Mouse (Mus musculus): Measurements from ENCODE around the gene Sod3.

Sod3 gene

DNA sequence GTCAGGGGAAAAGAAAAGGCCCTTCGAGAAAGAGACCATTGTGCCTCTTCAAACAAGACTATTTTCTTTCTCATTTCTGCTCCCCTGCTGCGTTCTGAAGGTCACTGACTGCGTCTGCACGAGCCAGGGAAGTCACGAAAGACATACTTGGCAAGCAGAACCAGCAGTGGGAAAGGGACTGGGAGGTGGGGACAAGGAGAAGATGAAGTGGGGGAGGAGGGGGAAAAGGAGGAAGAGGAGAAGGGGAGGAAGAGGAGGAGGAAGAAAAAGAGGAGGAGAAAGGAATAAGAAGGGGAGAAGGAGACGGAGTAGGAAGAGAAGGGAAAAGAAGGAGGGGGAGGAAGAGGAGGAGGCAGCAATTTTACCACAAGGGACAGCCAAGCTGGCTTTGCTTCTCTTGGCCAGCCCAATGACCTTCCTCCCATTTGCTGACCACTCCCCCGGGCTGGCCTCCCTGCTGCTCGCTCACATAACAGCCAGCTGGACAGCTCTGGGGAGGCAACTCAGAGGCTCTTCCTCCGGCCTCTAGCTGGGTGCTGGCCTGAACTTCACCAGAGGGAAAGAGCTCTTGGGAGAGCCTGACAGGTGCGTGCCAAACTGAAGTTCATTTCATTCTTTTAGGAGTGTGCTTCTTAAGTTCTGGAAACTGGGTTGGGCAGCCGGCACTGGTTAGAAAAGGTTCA, at the start of gene Sod3:
TSS of gene Sod3 (plus strand) at position 324 of the 683 bp plus-strand sequence.
- no peak for DNase-seq

DNA sequence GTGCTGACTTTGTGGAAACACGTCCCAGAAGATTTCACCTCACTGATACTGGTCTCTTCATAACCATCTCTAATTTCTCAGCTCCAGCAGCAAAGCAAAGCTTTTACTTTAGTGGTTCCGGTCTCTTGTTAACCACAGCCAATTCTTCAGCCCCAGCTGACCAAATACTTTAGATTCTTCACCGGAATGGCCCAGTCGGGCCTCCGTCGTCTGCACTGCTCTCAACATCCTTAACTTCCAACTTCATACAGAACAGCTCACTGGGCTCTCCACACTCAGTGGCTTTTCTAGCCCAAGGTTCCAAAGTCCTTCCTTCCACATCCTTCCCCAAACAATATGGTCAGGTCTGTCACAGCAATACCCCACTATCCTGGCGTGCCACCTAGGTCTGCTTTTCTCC, 46.7 kb upstream of the Sod3 start:
- no peak for DNase-seq

DNA sequence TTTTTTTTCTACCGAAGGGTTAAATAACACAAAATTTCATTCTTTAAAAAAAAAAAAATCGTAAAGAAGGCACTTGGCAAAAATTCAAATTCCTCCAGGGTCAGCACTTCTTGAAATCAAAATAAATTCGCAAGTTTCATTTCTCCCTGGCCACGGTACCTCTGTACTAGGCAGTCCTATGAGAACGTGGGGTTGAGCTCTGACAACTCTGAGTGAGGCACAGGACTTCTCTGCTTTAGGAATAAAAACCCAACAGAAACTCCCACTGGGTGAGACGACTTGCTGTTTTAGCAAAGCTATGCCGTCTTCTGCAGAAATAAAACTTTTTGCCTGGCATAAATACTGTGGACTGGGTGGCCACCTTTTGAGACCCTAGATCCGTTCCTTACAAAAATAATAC, 44.1 kb upstream of the Sod3 start:
- no peak for DNase-seq

DNA sequence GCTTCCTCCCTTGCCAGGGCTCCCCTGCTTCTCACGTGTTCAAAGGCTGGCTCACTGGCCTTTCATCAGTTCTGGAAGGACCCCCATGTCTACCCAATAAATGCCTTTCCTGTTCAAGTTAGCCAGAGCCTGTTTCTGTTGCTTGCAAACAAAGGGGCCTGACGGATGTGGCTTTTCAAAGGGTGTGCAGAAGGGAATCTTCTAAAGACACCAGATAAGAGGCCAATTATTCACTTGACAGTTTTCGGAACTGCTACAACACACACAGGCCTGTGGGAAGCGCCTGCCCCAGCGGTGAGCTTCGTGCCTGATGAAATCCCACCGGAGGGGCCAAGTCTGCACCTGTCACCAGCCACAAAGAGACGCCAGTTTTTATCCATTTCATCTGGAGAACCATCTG, 31.5 kb upstream of the Sod3 start:
- peak; percentile 8 for DNase-seq

DNA sequence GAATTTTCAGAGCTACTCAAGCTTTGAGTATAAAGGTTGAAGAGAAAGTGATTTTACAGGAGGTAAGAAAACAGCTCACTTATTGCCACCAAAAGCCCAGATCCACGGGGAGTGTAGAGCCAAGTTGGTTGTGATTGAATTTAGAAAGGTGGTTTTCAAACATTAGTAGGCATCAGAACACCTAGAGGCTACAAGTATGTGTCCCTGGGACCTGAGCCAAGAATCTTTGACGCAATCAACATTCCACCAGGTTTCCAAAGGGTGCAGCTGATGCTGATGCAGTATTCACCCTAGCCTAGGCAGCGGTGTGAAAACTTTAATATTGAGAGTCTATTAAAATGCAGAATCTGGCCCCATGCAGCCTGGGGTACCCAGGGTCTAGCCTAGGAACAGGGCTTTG, 28.0 kb upstream of the Sod3 start:
- DNase-seq: no peak

DNA sequence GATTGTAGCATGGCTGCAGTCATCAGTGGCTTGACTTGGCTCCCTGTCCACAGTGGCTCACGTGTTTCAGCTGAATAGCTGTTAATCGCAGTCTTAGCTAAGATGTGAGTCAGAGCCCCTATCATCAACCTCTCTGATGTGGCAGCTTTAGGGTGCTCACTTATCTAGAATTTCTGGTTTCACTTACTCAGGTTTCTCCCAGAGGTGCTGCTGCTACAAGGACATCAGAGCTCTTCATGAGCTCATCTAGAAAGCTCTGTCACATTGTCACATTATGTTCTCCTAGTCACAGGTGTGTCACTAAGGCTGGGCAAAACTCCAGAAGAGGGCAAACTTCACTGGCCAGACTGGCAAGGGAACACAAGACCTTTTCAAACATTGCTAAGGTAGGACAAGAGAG, 24.5 kb upstream of the Sod3 start:
- DNase-seq: no peak

DNA sequence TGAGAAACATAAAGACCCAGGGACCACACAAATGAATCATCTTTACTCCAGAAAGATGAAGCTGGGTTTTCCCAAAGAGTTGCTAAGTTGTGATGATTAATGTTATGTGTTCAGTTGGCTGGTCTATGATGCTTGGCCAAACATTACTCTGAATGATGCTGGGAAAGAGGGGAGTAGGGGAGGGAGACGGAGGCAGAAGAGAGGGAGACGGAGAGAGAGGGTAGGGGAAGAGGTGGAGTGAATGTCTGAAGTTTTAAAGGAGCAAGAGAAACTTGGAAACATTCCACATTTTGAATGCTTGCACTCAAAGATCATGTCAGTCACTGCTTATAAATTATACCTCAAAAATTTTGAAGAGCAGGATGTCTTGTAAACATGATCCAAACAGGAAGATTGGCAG, 16.7 kb upstream of the Sod3 start:
- DNase-seq: no peak

DNA sequence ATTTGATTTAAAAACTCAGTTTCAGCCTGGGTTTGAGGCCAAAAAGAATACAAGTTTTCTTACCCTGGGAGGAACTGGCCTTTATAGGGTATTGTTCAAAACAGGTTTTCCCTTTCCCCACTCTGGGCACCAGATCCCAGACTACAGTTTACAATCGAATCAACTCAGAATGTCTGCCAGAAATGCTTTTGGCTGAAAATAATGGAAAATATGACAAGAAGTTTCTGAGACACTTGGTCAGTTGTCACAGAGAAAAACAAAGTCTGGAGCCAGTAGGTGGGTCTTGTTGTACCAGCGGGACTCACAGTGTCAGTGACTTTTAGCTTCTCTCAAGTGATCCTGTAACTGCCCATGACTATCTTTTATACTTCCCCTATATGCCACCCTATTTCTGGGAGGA, 13.1 kb upstream of the Sod3 start:
- DNase-seq: no peak

DNA sequence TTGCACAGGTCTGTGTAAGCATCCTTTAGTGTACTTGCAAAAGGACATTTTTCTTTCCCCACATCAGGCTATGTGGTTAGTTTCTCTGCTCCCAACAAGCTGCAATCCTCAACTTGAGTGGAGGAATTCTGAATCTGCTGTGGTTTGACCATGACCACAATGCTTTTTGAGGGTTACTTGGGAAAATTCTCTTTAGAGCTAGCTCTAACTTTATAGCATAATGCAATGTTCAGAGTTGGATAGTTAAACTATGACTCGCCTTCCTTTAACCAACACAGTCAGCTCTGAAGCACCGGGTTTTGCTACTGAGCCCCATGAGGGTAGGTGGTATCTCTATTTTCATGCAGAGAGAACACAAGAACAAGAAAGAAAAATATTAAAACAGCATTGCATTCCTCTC, 12.0 kb upstream of the Sod3 start:
- DNase-seq: no peak

DNA sequence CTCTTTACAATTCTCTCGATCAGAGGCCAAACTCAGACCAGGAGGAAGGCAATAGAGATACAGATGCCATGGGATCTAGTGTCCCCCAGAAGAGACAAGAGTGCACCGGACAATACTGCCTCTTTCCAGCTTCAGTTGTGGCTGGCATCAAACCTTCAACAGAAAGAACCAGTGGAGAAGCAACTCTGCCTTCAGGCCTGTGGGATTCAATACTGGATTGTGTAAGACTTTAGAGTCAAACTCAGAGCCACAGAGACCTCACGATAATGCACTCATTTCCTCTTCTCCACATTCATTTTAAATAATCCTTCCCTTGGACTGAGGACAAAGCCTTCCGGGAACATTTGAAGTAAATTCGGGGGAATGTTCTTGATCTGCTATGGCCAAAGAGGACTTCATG, 10.9 kb upstream of the Sod3 start:
- no peak for DNase-seq

DNA sequence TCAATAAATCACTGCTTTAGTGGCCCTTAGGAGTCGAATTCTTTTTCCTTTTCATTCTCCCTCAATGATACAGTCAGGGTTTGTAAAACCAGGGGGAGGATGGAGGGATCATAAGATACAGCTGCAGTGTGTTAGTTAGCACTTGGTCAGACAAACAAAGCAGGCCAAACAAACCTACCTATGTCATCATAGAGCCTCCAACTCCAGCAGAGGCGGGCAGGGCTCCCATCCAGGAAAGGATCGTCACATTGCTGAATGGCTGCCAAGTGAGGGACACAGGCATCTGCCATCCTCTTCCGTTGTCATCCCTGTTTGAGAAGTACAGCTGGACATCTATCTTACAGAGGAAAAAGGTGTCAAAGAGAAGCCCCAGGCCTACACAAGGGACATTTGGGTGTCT, 9.2 kb upstream of the Sod3 start:
- no peak for DNase-seq

DNA sequence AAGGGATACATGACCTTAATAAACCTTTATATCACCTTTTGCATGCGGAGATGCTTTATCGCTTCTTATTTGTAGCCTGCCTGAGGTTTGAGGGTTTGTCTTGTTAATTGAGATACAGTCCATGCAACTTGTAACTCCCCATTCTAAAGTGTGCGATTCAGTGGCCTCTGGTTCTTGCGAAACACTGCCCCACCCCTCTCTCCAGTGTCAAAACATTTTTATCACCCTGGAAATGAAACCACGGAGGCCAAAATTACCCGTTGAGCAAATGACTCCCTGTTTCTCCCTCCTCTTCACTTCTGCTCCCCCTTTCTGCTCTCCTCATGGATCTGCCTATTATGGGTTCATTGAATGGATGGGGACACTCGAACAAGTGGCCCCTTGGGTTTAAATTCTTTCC, 8.0 kb upstream of the Sod3 start:
- DNase-seq: no peak

DNA sequence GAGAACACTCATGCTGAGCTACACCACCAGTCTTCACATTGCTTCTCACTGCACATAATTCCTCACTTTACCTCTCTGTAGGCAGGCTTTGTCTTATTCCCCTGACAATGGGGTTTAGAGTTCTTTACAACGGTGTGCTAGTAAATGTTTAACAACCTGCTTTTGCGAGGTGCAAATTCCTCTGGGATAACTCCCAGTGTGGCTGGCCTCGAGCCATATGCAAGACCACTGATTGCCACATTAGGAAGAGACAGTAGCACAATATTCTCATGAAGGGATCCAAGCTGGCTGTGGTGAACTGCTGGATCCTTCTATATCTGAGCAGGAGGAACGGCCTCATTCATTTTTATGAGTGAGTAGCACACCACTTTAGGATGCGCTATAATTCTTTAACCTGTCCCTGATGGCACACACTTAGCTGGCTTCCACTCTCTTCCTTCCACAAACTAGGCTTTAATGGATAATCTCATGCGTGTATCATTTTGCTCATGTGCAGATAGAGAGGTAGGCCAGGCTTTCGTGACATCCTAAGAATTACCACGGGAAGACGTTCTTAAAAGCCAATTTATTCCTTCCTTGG, 6.3 kb upstream of the Sod3 start:
- DNase-seq: no peak

DNA sequence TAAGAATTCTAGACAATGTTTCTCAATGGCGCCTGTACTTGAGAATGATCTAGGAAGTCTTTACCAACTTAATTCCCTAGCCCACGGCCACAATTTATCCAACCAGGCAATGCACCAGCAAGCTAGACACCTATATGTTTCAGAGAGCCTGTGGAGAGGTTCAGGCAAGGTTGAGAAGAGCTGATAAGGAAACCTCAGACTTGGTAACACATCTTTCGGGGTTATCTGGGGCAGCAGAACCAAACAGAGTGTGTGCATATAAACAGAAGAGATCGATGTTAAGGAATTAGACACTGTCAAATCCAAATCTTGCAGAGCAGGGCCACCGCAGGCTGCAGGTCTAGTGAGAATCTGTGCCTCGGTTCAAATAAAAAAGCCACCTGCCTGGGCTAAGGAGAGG, 5.5 kb upstream of the Sod3 start:
- DNase-seq: no peak

DNA sequence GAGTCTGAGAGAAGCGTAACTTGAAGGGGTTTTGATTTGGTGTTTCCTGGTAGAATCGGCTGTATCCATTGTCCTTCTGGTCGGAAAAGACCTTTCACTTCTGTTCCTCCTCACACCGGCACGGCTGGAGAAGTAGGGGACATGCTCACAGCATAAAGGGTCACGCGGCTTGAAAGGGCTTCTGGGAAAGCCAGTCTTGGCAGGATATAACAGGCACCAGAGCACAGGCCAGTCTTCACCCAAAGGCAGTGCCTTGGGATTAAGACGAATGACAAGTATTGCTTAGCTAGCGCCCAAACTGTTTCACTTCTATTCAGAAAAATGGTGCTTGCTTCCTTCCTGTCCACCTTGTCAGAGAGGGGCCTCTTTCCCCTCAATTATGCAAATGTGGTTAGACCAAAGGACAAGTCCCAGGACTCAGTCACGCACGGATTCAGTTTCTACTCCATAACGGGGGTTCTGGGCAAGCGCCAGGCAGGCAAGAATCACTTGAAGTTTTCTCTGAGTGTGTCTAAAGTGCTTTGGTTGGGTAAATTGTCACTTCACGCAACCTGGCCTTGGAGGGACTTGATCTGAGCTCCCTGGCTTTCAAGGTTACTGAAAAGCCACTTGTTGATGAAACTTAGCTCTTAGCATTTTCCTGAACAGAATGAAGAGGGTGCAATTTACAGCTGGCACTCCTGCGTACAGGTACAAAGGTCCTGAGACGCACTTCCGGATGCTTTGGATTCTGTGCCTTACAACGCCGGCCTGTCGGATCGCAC, 3.1 kb upstream of the Sod3 start:
- DNase-seq: no peak

DNA sequence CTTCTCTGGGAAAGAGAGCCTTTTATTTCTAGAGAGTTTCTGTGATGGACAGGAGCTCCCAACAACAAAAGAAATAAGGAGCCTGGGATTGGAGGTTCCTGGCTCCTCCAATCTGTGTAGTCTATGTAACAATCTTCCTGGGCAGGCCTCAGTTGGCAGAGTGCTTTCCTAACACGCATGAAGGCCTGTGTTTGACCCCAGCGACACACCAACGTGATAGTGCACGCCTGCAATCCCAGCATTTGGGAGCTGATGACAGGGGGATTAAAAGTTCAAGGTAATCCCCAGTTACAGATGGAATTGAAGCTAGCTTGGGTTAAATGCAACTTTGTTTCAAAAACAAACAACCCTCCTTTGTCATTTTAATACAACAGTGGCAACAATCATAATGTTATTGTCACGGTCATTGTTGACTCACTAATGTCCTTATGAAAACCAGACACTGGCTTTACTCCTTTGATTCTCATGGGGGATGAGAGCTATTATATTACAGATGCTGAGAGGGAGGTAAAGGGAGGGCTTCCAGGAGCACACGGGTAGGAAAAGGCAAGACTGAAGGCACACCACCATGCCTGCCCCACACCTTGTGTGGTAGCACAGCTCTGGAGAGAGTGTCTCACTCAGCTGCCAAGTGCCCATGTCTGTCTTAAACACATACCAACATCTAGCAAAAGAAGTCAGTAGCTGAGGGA, 669 bp upstream of the Sod3 start:
- no peak for DNase-seq

DNA sequence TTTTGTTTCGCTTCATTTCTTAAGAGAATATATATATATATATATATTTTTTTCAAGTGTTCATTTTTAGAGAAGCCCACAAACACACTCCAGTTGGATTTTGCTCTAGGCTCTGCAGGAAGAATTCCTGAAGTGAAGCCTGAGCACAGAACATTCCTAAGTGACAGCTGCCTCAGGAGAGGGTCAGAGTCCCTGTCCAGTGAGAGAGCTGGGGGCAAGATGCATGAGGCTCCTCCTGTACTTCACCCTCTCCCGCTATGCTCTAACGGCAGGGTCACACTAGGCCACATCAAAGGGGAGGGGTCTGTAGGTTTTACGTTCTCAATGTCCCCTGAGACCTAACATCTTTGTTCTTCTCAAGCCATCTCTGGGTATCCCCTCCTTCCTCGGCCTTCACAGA, 930 bp downstream of the Sod3 start:
- DNase-seq: no peak

DNA sequence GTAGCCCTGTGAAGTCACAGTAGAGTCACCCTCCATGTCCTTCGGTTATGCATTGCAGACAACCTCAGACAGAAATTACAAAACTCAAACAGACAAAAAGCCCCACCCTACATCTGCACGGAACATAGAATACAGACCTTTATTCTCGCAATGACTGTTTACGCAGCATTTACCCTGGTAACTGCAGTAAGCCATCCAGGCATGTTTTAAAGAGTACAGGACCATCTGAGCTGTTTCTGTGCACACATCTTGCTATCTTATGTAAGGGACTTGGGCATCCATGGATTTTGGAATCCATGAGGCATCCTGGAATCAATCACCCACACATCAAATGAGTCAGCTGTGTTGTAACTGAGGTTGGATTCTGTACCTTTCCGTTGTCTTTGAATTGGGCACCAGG, 2.3 kb downstream of the Sod3 start:
- no peak for DNase-seq

DNA sequence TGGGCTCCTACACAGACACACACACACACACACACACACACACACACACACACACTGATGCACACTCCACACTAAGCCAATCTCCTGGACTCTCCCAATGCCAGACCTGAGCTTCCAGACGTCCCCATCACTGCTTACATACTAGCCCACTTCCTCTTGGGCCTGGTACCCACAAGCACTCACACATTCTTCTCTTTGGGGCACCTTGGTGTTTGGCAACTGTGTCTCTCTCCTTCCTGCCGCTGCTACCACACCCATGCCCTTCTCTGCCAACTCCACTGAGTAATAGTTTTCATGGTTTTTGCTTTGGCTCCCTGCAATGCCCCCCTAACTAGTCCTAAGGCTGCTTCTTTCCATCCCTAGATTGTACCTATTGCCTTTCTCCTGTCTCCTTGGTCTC, 3.1 kb downstream of the Sod3 start:
- DNase-seq: no peak

DNA sequence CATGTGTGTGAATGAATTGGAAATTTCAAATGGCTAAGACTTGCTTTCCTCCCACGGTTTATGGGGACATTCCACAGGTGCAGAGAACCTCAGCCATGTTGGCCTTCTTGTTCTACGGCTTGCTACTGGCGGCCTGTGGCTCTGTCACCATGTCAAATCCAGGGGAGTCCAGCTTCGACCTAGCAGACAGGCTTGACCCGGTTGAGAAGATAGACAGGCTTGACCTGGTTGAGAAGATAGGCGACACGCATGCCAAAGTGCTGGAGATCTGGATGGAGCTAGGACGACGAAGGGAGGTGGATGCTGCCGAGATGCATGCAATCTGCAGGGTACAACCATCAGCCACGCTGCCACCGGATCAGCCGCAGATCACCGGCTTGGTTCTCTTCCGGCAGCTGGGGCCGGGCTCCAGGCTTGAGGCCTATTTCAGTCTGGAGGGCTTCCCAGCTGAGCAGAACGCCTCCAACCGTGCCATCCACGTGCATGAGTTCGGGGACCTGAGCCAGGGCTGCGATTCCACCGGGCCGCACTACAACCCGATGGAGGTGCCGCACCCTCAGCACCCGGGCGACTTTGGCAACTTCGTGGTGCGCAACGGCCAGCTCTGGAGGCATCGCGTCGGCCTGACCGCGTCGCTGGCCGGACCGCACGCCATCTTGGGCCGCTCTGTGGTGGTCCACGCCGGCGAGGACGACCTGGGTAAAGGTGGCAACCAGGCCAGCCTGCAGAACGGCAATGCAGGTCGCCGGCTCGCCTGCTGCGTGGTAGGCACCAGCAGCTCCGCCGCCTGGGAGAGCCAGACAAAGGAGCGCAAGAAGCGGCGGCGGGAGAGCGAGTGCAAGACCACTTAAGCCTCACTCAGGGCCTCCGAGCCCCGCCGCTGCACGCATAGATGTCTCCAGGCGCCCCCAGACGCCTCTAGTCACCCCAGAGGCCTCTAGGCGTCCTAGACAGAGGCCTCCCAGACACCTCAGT, 4.6 kb downstream of the Sod3 start:
- no peak for DNase-seq

DNA sequence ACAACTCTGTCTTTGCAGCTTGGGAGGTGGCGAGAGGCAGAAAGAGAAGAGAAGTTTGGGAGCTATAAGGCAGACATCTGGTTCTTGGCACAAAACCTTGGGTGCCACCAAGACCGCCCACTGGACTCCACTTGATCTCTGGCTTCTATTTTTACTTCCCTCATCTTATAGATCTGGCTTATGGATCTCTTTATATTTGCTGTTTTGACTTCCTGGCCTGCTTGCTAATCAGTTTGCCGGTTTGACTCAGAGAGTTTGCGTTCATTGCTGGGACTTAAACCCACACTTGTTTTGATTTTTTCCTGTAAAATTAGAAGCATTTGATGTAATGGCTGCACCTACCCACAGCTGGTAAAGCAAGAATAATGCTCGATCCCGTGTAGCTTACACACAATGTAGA, 7.3 kb downstream of the Sod3 start:
- DNase-seq: no peak

DNA sequence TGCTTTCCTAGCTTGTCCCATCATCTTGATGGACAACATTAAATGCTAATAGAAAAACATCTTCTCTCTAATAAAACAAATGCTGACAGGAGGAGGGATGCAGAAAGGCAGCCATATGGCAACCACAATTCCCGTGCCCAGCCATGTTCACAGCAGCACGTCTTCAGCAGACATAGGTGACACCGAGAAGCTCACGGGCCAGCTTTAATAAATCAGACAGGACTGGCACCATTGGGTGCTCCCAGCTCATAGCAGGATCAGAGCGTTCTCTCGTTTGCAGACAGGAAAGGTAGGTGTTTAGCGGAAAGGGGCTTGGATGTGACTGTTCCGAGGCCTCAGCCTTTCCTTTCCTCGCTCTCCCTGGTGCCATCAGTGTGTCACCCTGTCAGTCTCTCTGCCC, 12.3 kb downstream of the Sod3 start:
- DNase-seq: no peak

DNA sequence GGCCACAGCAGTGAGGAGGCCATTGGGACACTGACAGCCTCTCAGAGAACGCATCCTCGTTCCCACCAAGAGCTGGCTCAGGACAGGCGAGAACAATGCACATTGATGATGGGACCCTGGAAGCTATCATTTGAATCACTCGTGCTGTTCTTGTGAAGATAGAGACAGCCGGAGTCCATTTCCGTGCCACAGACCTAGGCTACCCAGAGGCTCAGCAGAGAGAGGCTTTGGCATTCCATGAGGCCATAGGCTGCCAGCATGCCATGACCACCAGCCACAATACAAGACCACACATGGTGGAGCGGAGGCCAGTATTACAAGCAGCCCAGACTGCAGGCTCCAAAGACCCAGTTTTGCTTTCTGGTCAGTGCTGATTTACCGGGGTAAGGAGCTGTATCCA, 19.2 kb downstream of the Sod3 start:
- no peak for DNase-seq

Measured in thymus, postnatal 25 days (tissue).